Mouse (Mus musculus) G1E (cell line): Measurements from ENCODE around the gene Egfr. TPM values are rescaled to one million over a fixed set of nuclear protein-coding genes. Genes with fewer than 3 reads are reported as not detected.

Source experiments
- ATAC-seq: 2 replicates; pipeline ENCODE4 v1.8.0; 2016; ENCODE audit warnings: mild to moderate bottlenecking; ENCODE audit not compliant: insufficient number of reproducible peaks, poor library complexity, low FRiP score, severe bottlenecking; ENCODE audit errors: extremely low read depth
- DNase-seq: peaks from one replicate; pipeline ENCODE4 v3.0.0; 2012; ENCODE audit warnings: low spot score
- H3K27me3 ChIP-seq: 2 replicates; pipeline ENCODE4 v1.6.1; 2012; ENCODE audit warnings: mild to moderate bottlenecking, low read length, inconsistent platforms; ENCODE audit not compliant: insufficient read depth
- H3K36me3 ChIP-seq: replicated peaks from 2 replicates; pipeline ENCODE3; 2012; ENCODE audit warnings: mild to moderate bottlenecking, inconsistent platforms
- H3K4me1 ChIP-seq: 2 replicates; pipeline ENCODE4 v1.6.1; 2012; ENCODE audit warnings: low read depth, low read length, inconsistent platforms, mixed read lengths; ENCODE audit not compliant: insufficient read depth
- H3K4me3 ChIP-seq: 2 replicates; pipeline ENCODE4 v1.5.1; 2012; ENCODE audit warnings: low read depth, mild to moderate bottlenecking, inconsistent platforms, low read length, moderate library complexity, mixed read lengths
- H3K9me3 ChIP-seq: replicated peaks from 2 replicates; pipeline ENCODE4 v1.6.1; 2012; ENCODE audit warnings: inconsistent platforms
- CTCF ChIP-seq: IDR thresholded peaks from 2 replicates; pipeline ENCODE4 v1.5.1; 2012; ENCODE audit warnings: low read depth, low read length, inconsistent platforms, mixed read lengths
- GATA1 ChIP-seq: IDR thresholded peaks from 2 replicates; pipeline ENCODE4 v1.6.1; 2012; ENCODE audit warnings: borderline replicate concordance, low read length, inconsistent platforms, mixed read lengths
- GATA2 ChIP-seq: IDR thresholded peaks from 2 replicates; pipeline ENCODE4 v1.6.1; 2012; ENCODE audit warnings: low read depth, low read length, inconsistent platforms, borderline replicate concordance
- POLR2AphosphoS5 ChIP-seq: IDR thresholded peaks from 2 replicates; pipeline ENCODE4 v1.6.1; 2012; ENCODE audit warnings: low read depth, low read length, inconsistent platforms; ENCODE audit not compliant: insufficient replicate concordance
- TAL1 ChIP-seq: conservative IDR thresholded peaks from 2 replicates; pipeline ENCODE4 v1.6.1; 2012; ENCODE audit warnings: low read depth, low read length, inconsistent platforms, mixed read lengths
- polyA plus RNA-seq: library from polyadenylated mRNA; stranded (reverse); fragments of >175 nt; gene quantifications from 2 replicates; pipeline ENCODE4 v1.2.3, GENCODE M21; 2012
- total RNA-seq, 2 experiments: library from RNA; stranded (forward) in 1 of 2; stranded (reverse) in 1 of 2; fragments of 200-1000 nt in 1 of 2; fragments of >200 nt in 1 of 2; fragmentation: Nextera tagmentation in 1 of 2; gene quantifications; 2 replicates each; pipeline ENCODE4 v1.2.3; 2014 to 2017

The Egfr gene
- total and polyA plus RNA-seq, 3 experiments: 0.05 TPM; not detected in 2

GRCm38 (mm10) chr11:16795012-16795411 is 43.0 kb downstream of the Egfr start:
- H3K4me1 ChIP-seq: no peaks in the 10 kb centered on the region
- no peak for TF ChIP-seq GATA1
- no peak overlapping the region for H3K4me3 ChIP-seq
- peaks cover 4% of the 10 kb centered on the region; the same call in 1 of the 2 replicates for H3K27me3 ChIP-seq
- DNase-seq (no peak), ATAC-seq (no peak)
- no peaks in the 10 kb centered on the region for H3K9me3 ChIP-seq
- H3K36me3 ChIP-seq: no peaks in the 10 kb centered on the region

- no peaks in the 10 kb centered on the region for H3K36me3 ChIP-seq
- TF ChIP-seq GATA1 (no peak), TAL1 (no peak), POLR2AphosphoS5 (no peak), CTCF (no peak), GATA2 (no peak)
- H3K27me3 ChIP-seq: peaks cover 4% of the 10 kb centered on the region; the same call in 1 of the 2 replicates
- H3K4me3 ChIP-seq: no peak overlapping the region
- ATAC-seq (no peak), DNase-seq (no peak)
- H3K4me1 ChIP-seq: no peaks in the 10 kb centered on the region
- H3K9me3 ChIP-seq: no peaks in the 10 kb centered on the region
Measured at GRCm38 (mm10) chr11:16795513-16795912, 43.5 kb downstream of the Egfr start.

GRCm38 (mm10) chr11:16797456-16797855 is 45.5 kb downstream of the Egfr start:
- peaks cover 4% of the 10 kb centered on the region for H3K27me3 ChIP-seq
- TF ChIP-seq GATA1: no peak
- TF ChIP-seq POLR2AphosphoS5: no peak
- no peak for TF ChIP-seq TAL1
- no peak for TF ChIP-seq GATA2
- TF ChIP-seq CTCF: no peak
- H3K9me3 ChIP-seq: no peaks in the 10 kb centered on the region
- ATAC-seq: no peak
- DNase-seq: no peak
- H3K4me3 ChIP-seq: no peak overlapping the region
- H3K4me1 ChIP-seq: no peaks in the 10 kb centered on the region
- no peaks in the 10 kb centered on the region for H3K36me3 ChIP-seq

- Histone ChIP-seq H3K9me3 (no peaks in the 10 kb centered on the region), H3K4me1 (no peaks in the 10 kb centered on the region), H3K4me3 (no peak overlapping the region), H3K27me3 (peaks cover 2% of the 10 kb centered on the region), H3K36me3 (no peaks in the 10 kb centered on the region)
- no peak for DNase-seq
- no peak for ATAC-seq
- TF ChIP-seq TAL1 (no peak), GATA2 (no peak), POLR2AphosphoS5 (no peak), CTCF (no peak), GATA1 (no peak)
Measured at GRCm38 (mm10) chr11:16798136-16798535, 46.1 kb downstream of the Egfr start.

DNA sequence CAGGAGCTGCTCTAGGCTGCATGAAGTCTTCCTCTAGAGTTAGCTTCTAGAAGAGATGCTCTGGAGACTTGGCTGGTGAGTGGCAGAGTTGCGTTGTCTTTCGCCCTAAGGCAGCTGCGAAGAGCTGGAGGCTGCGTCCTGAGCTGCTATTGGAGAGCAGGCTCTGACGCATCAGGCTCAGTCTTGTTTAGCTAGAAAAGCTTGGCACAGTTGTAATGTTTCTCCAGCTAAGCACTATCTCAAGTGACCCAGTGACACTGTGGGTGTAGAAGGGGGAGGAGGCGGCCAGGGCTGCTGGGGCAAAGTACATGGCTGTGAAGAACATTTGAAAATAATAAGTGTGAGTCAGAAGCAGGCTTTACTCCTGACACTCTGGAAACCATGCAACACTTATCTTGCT is 48.5 kb downstream of the Egfr start:
- no peak for ATAC-seq
- Histone ChIP-seq H3K27me3 (peaks cover 2% of the 10 kb centered on the region), H3K4me1 (no peaks in the 10 kb centered on the region), H3K9me3 (no peaks in the 10 kb centered on the region), H3K36me3 (no peaks in the 10 kb centered on the region), H3K4me3 (no peak overlapping the region)
- DNase-seq: no peak
- no peak for TF ChIP-seq GATA1
- no peak for TF ChIP-seq TAL1
- no peak for TF ChIP-seq POLR2AphosphoS5
- no peak for TF ChIP-seq GATA2
- no peak for TF ChIP-seq CTCF

DNA sequence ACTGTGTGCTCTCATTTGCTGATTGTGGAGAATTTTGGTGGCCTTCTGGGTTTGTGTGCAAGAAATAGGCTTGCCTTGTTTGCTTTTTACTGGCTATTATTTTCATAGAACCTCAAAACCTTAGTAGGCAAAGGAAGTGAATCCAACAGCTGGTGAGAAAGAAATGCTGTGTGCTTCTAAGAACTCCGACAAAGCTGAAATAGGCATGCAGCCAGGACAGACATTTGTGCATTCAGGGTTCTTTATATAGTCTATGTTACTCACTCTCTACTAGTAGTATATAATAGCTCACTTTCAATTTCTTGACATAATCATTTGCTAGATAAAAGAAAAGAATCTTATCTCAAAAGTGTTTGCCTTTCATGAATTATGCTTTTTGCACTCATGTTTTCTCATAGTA is 50.7 kb downstream of the Egfr start:
- Histone ChIP-seq H3K4me3 (no peak overlapping the region), H3K27me3 (peaks cover 2% of the 10 kb centered on the region), H3K4me1 (no peaks in the 10 kb centered on the region), H3K9me3 (no peaks in the 10 kb centered on the region), H3K36me3 (no peaks in the 10 kb centered on the region)
- no peak for TF ChIP-seq GATA1
- no peak for TF ChIP-seq TAL1
- TF ChIP-seq GATA2: no peak
- TF ChIP-seq CTCF: no peak
- no peak for TF ChIP-seq POLR2AphosphoS5
- DNase-seq: no peak
- no peak for ATAC-seq

GRCm38 (mm10) chr11:16804016-16804415 is 52.0 kb downstream of the Egfr start:
- Histone ChIP-seq H3K9me3 (no peaks in the 10 kb centered on the region), H3K4me1 (no peaks in the 10 kb centered on the region), H3K27me3 (peaks cover 2% of the 10 kb centered on the region), H3K36me3 (no peaks in the 10 kb centered on the region), H3K4me3 (no peak overlapping the region)
- no peak for TF ChIP-seq CTCF
- TF ChIP-seq GATA2: no peak
- no peak for TF ChIP-seq TAL1
- no peak for TF ChIP-seq POLR2AphosphoS5
- TF ChIP-seq GATA1: no peak
- no peak for ATAC-seq
- DNase-seq: no peak
